Mouse (Mus musculus): ENCODE data around the gene Patl1. TPM values are rescaled to one million over a fixed set of nuclear protein-coding genes. Genes with fewer than 3 reads are reported as not detected.
A peak's percentile ranks its signal among the peaks of the same experiment; 100 is the strongest.
"Not testable (repeated sequence)": the region's sequence is repeated elsewhere in the genome, so short reads cannot be mapped to it uniquely, and the experiment has no call there.

The Patl1 gene
- polyA plus RNA-seq (2014; fragmentation: Nextera tagmentation; extraction: Ambion mirVana), result 22.9 and 23.3 TPM in 2 replicates

DNA sequence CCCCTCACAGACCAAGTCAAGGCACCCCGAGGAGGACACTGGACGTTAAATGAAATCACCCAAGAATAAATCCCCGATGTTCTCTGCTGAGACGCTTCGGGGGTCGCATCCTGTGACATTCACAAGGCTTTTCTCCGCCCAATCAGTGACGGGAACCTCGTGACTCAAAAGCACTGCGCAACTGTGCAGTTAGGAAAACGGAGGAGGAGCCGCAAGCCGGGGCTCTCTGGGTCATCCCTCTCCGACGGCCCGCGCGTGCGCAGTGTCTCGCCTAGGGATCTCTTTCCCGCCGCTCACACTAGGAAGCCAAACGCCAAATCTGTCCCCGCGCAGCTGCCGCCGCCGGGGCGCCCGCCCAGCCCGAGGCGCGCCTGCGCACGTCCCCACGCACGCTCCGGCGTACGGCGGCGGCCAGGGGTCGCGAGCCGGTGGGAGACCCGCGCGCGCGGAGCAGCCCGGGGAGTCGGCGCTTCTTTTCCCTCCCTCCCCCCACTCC, at the start of gene Patl1:
Gene Patl1 (plus strand): TSS at position 363 of the 496 bp plus-strand sequence.
- H3K27me3 ChIP-seq (ENCODE audit: control insufficient read depth, insufficient read depth, low read length), result no peaks in the 10 kb centered on the region
- WGBS (ENCODE audit: insufficient replicate concordance), result under 1% methylated on average over 53 of the region's 53 CpGs
- ATAC-seq (replicated peaks; ENCODE audit: insufficient number of reproducible peaks, low FRiP score, low TSS enrichment), result peak; percentile 97
- H3K4me3 ChIP-seq (ENCODE audit: low read depth, low read length), result peak within 1 kb of the TSS; percentile 93
- peak within 1 kb of the TSS; percentile 94 for H3K27ac ChIP-seq (ENCODE audit: low read depth, low read length)
- H3K4me1 ChIP-seq (ENCODE audit: control insufficient read depth, insufficient read depth, low read length), result peaks cover 21% of the 10 kb centered on the region
- no peaks in the 10 kb centered on the region for H3K9me3 ChIP-seq (replicated peaks; ENCODE audit: control insufficient read depth, low read length)
- H3K4me2 ChIP-seq, result peak within 1 kb of the TSS; percentile 89
- peak within 1 kb of the TSS; percentile 92 for H3K9ac ChIP-seq (ENCODE audit: low read depth, low read length)
- H3K36me3 ChIP-seq (ENCODE audit: control insufficient read depth, insufficient read depth, low read length), result peaks cover 3% of the 10 kb centered on the region; the same call in 1 of the 2 replicates

DNA sequence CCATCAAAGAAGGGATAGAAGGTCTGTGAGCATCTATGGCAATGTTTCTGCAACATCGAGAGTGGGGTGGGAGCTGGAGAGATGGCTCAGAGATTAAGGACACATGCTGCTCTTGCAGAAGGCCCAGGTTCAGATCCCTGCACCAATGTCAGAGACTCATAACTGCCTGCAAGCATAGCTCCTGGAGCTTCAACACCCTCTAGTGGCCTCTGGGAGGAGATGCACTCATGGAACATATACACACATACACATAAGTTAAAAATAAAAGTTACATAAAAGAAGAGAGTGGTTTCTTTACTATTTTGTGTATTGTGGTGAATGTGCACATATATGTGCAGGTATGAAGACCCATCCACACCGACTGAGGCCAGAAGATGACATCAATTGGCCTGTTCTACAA, 44.4 kb upstream of the Patl1 start:
- H3K9ac ChIP-seq (ENCODE audit: low read depth, low read length), result no peak overlapping the region
- no peaks in the 10 kb centered on the region for H3K36me3 ChIP-seq (ENCODE audit: control insufficient read depth, insufficient read depth, low read length)
- no peaks in the 10 kb centered on the region for H3K27me3 ChIP-seq (ENCODE audit: control insufficient read depth, insufficient read depth, low read length)
- H3K4me2 ChIP-seq, result no peak overlapping the region
- ATAC-seq (replicated peaks; ENCODE audit: insufficient number of reproducible peaks, low FRiP score, low TSS enrichment), result no peak
- H3K4me3 ChIP-seq (ENCODE audit: low read depth, low read length), result no peak overlapping the region
- no peaks in the 10 kb centered on the region for H3K9me3 ChIP-seq (replicated peaks; ENCODE audit: control insufficient read depth, low read length)
- 69% methylated on average over 2 of the region's 2 CpGs for WGBS (ENCODE audit: insufficient replicate concordance)
- H3K4me1 ChIP-seq (ENCODE audit: control insufficient read depth, insufficient read depth, low read length), result no peaks in the 10 kb centered on the region
- no peak overlapping the region for H3K27ac ChIP-seq (ENCODE audit: low read depth, low read length)

DNA sequence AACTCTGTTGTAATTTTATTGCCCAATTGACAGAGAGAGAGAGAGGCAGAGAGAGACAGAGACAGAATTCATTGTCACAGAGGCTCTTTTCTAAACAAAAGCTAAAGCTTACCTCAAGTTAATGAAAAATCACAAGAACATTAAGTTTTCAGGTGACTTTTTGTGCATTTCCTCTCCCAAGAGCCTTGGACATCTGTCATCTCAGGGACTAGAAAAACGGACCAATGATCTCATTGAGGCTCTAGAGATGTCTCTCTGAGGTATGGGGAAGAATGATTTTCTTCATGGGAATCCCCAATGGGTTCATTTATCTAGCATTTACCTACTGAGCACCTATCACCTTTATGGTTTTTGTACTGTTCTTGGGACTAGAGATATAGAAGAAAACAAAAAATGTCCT, 37.2 kb upstream of the Patl1 start, which contains the start of gene Olfr1419:
Gene Olfr1419 (minus strand): TSS at position 101 of the 400 bp plus-strand sequence.
- Histone ChIP-seq H3K9me3 (replicated peaks; ENCODE audit: control insufficient read depth, low read length) (no peaks in the 10 kb centered on the region), H3K36me3 (ENCODE audit: control insufficient read depth, insufficient read depth, low read length) (no peaks in the 10 kb centered on the region), H3K27ac (ENCODE audit: low read depth, low read length) (no peak within 1 kb of the TSS), H3K4me2 (no peak within 1 kb of the TSS), H3K27me3 (ENCODE audit: control insufficient read depth, insufficient read depth, low read length) (no peaks in the 10 kb centered on the region), H3K4me1 (ENCODE audit: control insufficient read depth, insufficient read depth, low read length) (no peaks in the 10 kb centered on the region), H3K9ac (ENCODE audit: low read depth, low read length) (no peak within 1 kb of the TSS), H3K4me3 (ENCODE audit: low read depth, low read length) (no peak within 1 kb of the TSS)
- ATAC-seq (replicated peaks; ENCODE audit: insufficient number of reproducible peaks, low FRiP score, low TSS enrichment), result no peak
- WGBS (ENCODE audit: insufficient replicate concordance), result 49% methylated on average over 1 of the region's 1 CpGs

DNA sequence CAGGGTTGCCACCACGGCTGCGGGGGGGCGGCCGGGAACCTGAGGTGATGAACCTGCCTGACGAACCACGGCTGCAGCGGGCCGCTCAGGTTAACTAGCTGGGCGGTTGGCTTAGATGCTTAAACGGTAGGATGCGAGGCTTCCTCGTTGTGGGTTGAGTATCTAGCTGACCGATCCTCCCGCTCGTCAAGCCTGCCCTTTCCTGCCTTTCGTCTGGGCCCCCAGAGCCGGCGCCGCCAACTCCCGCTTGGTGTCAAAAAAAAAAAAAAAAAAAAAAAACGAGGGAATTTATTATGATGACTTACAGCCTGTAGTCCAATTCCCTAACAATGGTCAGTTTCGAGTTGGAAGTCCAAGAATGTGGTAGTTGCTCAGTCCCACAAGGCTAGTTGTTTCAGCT, 33.8 kb upstream of the Patl1 start:
- not testable (repeated sequence) for ATAC-seq (replicated peaks; ENCODE audit: insufficient number of reproducible peaks, low FRiP score, low TSS enrichment); H3K4me3 ChIP-seq (ENCODE audit: low read depth, low read length); H3K4me1 ChIP-seq (ENCODE audit: control insufficient read depth, insufficient read depth, low read length); H3K27me3 ChIP-seq (ENCODE audit: control insufficient read depth, insufficient read depth, low read length); H3K27ac ChIP-seq (ENCODE audit: low read depth, low read length); H3K36me3 ChIP-seq (ENCODE audit: control insufficient read depth, insufficient read depth, low read length); H3K9ac ChIP-seq (ENCODE audit: low read depth, low read length); H3K9me3 ChIP-seq (replicated peaks; ENCODE audit: control insufficient read depth, low read length)
- peak overlapping the region; percentile 42 for H3K4me2 ChIP-seq
- 39% methylated on average over 22 of the region's 22 CpGs for WGBS (ENCODE audit: insufficient replicate concordance)

DNA sequence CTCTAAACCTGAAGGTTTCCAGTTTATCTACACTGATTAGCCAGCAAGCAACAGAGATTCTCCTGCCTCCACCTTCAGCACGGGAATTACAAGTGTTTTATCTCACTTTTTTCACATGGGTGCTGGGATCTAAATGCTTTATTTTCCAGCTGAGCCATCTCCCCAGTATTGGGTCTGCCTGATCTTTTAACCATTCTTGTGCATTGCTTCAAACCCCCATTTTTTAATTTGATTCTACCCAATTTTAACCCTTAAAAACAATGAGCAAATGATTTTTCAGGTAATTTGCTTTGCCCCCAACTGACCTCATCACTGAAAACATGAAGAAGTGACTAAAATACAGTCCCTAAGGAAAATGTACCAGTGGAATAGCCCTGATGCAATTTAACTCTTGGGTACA, 25.9 kb upstream of the Patl1 start, which contains the start of gene Olfr1420:
Gene Olfr1420 (plus strand): TSS at position 301 of the 400 bp plus-strand sequence.
- no peaks in the 10 kb centered on the region for H3K27me3 ChIP-seq (ENCODE audit: control insufficient read depth, insufficient read depth, low read length)
- H3K9ac ChIP-seq (ENCODE audit: low read depth, low read length), result no peak within 1 kb of the TSS
- no peak within 1 kb of the TSS for H3K27ac ChIP-seq (ENCODE audit: low read depth, low read length)
- no peaks in the 10 kb centered on the region for H3K4me1 ChIP-seq (ENCODE audit: control insufficient read depth, insufficient read depth, low read length)
- no peaks in the 10 kb centered on the region for H3K9me3 ChIP-seq (replicated peaks; ENCODE audit: control insufficient read depth, low read length)
- ATAC-seq (replicated peaks; ENCODE audit: insufficient number of reproducible peaks, low FRiP score, low TSS enrichment), result no peak
- WGBS (ENCODE audit: insufficient replicate concordance), result 15% methylated on average over 1 of the region's 1 CpGs
- H3K36me3 ChIP-seq (ENCODE audit: control insufficient read depth, insufficient read depth, low read length), result no peaks in the 10 kb centered on the region
- H3K4me2 ChIP-seq, result no peak within 1 kb of the TSS
- H3K4me3 ChIP-seq (ENCODE audit: low read depth, low read length), result no peak within 1 kb of the TSS

DNA sequence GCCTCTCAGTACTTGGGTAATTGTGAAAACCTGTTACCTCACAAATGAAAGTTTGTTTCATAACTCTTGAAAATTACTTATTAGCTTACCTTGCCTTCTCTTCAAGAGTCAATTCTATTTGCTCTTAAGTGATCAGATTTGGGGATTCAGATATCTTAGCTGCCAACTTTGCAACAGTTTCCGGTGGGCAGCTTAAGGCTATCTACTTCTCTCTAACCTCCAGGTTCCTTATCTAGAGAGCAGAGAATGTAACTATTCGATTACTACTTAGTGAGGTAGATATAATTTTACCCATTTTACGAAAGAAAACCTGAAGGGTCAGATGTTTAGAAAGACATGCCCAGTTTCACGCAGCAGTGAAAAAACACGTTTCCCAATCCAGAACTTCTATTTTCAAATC, 1.2 kb upstream of the Patl1 start:
- Histone ChIP-seq H3K4me3 (ENCODE audit: low read depth, low read length) (peak overlapping the region; percentile 93; the same call in 1 of the 2 replicates), H3K36me3 (ENCODE audit: control insufficient read depth, insufficient read depth, low read length) (peaks cover 3% of the 10 kb centered on the region; the same call in 1 of the 2 replicates), H3K9ac (ENCODE audit: low read depth, low read length) (no peak overlapping the region), H3K4me1 (ENCODE audit: control insufficient read depth, insufficient read depth, low read length) (peaks cover 17% of the 10 kb centered on the region), H3K9me3 (replicated peaks; ENCODE audit: control insufficient read depth, low read length) (no peaks in the 10 kb centered on the region), H3K4me2 (peak overlapping the region; percentile 89), H3K27ac (ENCODE audit: low read depth, low read length) (no peak overlapping the region), H3K27me3 (ENCODE audit: control insufficient read depth, insufficient read depth, low read length) (no peaks in the 10 kb centered on the region)
- no peak for ATAC-seq (replicated peaks; ENCODE audit: insufficient number of reproducible peaks, low FRiP score, low TSS enrichment)
- 80% methylated on average over 5 of the region's 5 CpGs for WGBS (ENCODE audit: insufficient replicate concordance)

DNA sequence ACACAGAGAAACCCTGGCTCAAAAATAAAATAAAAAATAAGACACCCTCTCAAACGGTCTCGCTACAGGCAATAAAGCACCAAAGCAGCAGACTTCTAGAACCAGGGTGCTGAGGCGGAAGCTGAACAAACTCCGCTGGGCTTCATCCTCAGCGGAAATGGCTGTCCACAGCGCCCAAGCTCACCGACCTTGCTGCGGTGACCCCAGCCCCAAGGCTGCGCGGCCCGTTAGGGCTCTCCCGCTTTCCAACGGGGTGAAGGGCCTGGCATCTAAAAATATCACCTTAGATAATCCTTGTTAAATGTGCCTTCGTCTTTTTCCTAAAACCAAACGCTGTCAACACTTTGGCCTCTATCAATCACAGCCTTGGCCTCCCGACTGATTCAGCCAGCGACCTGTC, 596 bp upstream of the Patl1 start:
- Histone ChIP-seq H3K4me1 (ENCODE audit: control insufficient read depth, insufficient read depth, low read length) (peaks cover 21% of the 10 kb centered on the region), H3K9ac (ENCODE audit: low read depth, low read length) (peak overlapping the region; percentile 92), H3K36me3 (ENCODE audit: control insufficient read depth, insufficient read depth, low read length) (peaks cover 3% of the 10 kb centered on the region; the same call in 1 of the 2 replicates), H3K4me3 (ENCODE audit: low read depth, low read length) (peak overlapping the region; percentile 93), H3K27me3 (ENCODE audit: control insufficient read depth, insufficient read depth, low read length) (no peaks in the 10 kb centered on the region), H3K27ac (ENCODE audit: low read depth, low read length) (peak overlapping the region; percentile 94), H3K9me3 (replicated peaks; ENCODE audit: control insufficient read depth, low read length) (no peaks in the 10 kb centered on the region), H3K4me2 (peak overlapping the region; percentile 89)
- WGBS (ENCODE audit: insufficient replicate concordance), result 3% methylated on average over 17 of the region's 17 CpGs
- ATAC-seq (replicated peaks; ENCODE audit: insufficient number of reproducible peaks, low FRiP score, low TSS enrichment), result peak; percentile 27; the same call in 1 of the 2 replicates

DNA sequence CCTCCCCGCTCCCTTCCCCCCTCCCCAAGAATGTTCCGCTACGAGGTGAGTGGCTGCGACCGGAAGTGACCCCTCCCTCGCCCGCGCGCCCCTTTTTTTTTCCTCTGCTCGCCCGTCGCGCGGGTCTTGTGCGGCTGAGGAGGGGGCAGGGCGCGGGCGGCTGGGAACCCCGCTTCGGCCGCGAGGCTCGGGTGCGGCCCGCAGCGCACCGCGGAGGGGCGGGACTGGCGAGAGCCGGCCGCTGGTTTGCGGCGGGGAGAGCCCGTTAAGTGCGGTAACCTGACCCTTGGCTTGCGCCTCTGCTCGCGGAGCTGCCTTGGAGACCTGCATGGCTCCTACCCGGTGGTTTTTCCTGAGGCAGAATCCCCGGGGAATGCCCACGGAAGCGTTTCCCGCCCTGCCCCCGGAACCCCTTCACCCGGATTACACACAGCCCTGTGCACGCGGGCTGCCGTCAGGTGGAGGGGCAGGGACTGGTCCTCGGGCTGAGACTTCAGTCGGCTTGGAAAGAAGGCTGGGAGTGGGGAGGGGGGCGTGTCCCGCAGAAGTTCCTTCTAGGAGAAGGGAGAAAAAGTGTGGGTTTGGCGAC, 428 bp downstream of the Patl1 start:
- no peaks in the 10 kb centered on the region for H3K9me3 ChIP-seq (replicated peaks; ENCODE audit: control insufficient read depth, low read length)
- H3K36me3 ChIP-seq (ENCODE audit: control insufficient read depth, insufficient read depth, low read length), result peaks cover 3% of the 10 kb centered on the region; the same call in 1 of the 2 replicates
- 1% methylated on average over 35 of the region's 54 CpGs for WGBS (ENCODE audit: insufficient replicate concordance)
- no peaks in the 10 kb centered on the region for H3K27me3 ChIP-seq (ENCODE audit: control insufficient read depth, insufficient read depth, low read length)
- peak overlapping the region; percentile 92 for H3K9ac ChIP-seq (ENCODE audit: low read depth, low read length)
- peak overlapping the region; percentile 94 for H3K27ac ChIP-seq (ENCODE audit: low read depth, low read length)
- peak overlapping the region; percentile 89 for H3K4me2 ChIP-seq
- peak; percentile 55 for ATAC-seq (replicated peaks; ENCODE audit: insufficient number of reproducible peaks, low FRiP score, low TSS enrichment)
- H3K4me1 ChIP-seq (ENCODE audit: control insufficient read depth, insufficient read depth, low read length), result peaks cover 21% of the 10 kb centered on the region
- H3K4me3 ChIP-seq (ENCODE audit: low read depth, low read length), result peak overlapping the region; percentile 93

DNA sequence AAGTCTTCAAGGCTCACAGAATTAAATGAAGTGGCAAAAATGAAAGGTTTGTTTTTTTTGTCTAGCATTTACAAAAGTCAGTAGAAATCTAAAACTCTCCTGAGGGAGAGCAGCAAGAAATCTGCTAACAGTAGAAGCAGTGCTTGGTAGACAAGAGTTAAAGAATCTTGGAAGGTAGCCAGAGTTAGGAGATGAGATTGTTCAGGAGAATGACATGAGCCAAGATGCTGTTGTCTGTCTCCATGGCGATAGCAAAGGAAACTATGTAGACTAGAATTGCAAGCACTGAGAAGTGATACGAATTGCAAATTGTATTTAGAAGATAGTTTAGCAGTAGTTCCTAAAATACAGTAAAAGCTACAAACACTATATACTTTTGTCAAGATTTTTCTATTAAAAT, 3.6 kb downstream of the Patl1 start:
- Histone ChIP-seq H3K4me1 (ENCODE audit: control insufficient read depth, insufficient read depth, low read length) (peaks cover 21% of the 10 kb centered on the region), H3K9me3 (replicated peaks; ENCODE audit: control insufficient read depth, low read length) (no peaks in the 10 kb centered on the region), H3K4me3 (ENCODE audit: low read depth, low read length) (no peak overlapping the region), H3K27me3 (ENCODE audit: control insufficient read depth, insufficient read depth, low read length) (no peaks in the 10 kb centered on the region), H3K27ac (ENCODE audit: low read depth, low read length) (no peak overlapping the region), H3K4me2 (no peak overlapping the region), H3K36me3 (ENCODE audit: control insufficient read depth, insufficient read depth, low read length) (peaks cover 8% of the 10 kb centered on the region), H3K9ac (ENCODE audit: low read depth, low read length) (no peak overlapping the region)
- WGBS (ENCODE audit: insufficient replicate concordance), result 43% methylated on average over 2 of the region's 2 CpGs
- ATAC-seq (replicated peaks; ENCODE audit: insufficient number of reproducible peaks, low FRiP score, low TSS enrichment), result no peak

Data from heart, embryonic 11.5 days (tissue).